Mouse (Mus musculus): ENCODE measurements around the gene Gm2035. TPM values are rescaled to one million over a fixed set of nuclear protein-coding genes. Genes with fewer than 3 reads are reported as not detected.
"Not testable (repeated sequence)": the region's sequence is repeated elsewhere in the genome, so short reads cannot be mapped to it uniquely, and the experiment has no call there.

The Gm2035 gene
- polyA plus RNA-seq (2012; rRNA removed), result not detected in 2 replicates
- polyA plus RNA-seq (2014; fragmentation: Nextera tagmentation; extraction: Ambion mirVana), result not detected in 2 replicates

GRCm38 (mm10) chr12:87919721-87920120 lies at the start of gene Gm2035:
Gene Gm2035 (minus strand): TSS chr12:87919857.
- H3K9me3 ChIP-seq (ENCODE audit: control insufficient read depth, low read length); H3K4me3 ChIP-seq (ENCODE audit: insufficient read depth in 1 of 2, low read depth in 2 of 2, low read length in 2 of 2); DNase-seq (ENCODE audit: low read depth in 3 of 3, low spot score in 3 of 3); H3K9ac ChIP-seq (replicated peaks); ATAC-seq (ENCODE audit: insufficient read depth); H3K36me3 ChIP-seq (replicated peaks; ENCODE audit: control insufficient read depth, insufficient read depth, low read depth); H3K4me1 ChIP-seq (replicated peaks; ENCODE audit: control insufficient read depth in 2 of 2, insufficient read depth in 2 of 2, low read length in 1 of 2); H3K27me3 ChIP-seq (ENCODE audit: control insufficient read depth, insufficient read depth, low read length); H3K4me2 ChIP-seq (ENCODE audit: low read depth); H3K27ac ChIP-seq: not testable (repeated sequence)
- 54% methylated on average over 2 of the region's 2 CpGs for WGBS (ENCODE audit: insufficient replicate concordance)

- not testable (repeated sequence) for DNase-seq (ENCODE audit: low read depth in 3 of 3, low spot score in 3 of 3); H3K27ac ChIP-seq; ATAC-seq (ENCODE audit: insufficient read depth); H3K9me3 ChIP-seq (ENCODE audit: control insufficient read depth, low read length); H3K4me2 ChIP-seq (ENCODE audit: low read depth); H3K27me3 ChIP-seq (ENCODE audit: control insufficient read depth, insufficient read depth, low read length); H3K9ac ChIP-seq (replicated peaks); H3K4me3 ChIP-seq (ENCODE audit: insufficient read depth in 1 of 2, low read depth in 2 of 2, low read length in 2 of 2); H3K36me3 ChIP-seq (replicated peaks; ENCODE audit: control insufficient read depth, insufficient read depth, low read depth); H3K4me1 ChIP-seq (replicated peaks; ENCODE audit: control insufficient read depth in 2 of 2, insufficient read depth in 2 of 2, low read length in 1 of 2)
- WGBS (ENCODE audit: insufficient replicate concordance), result 45% methylated on average over 2 of the region's 2 CpGs
Measured at GRCm38 (mm10) chr12:87953780-87954179, 34.1 kb upstream of the Gm2035 start, which contains the start of gene Gm2042. Gene Gm2042 (plus strand): TSS chr12:87954080.

- not testable (repeated sequence) for DNase-seq (ENCODE audit: low read depth in 3 of 3, low spot score in 3 of 3); ATAC-seq (ENCODE audit: insufficient read depth); H3K4me2 ChIP-seq (ENCODE audit: low read depth); H3K27ac ChIP-seq; H3K9ac ChIP-seq (replicated peaks); H3K36me3 ChIP-seq (replicated peaks; ENCODE audit: control insufficient read depth, insufficient read depth, low read depth); H3K4me1 ChIP-seq (replicated peaks; ENCODE audit: control insufficient read depth in 2 of 2, insufficient read depth in 2 of 2, low read length in 1 of 2); H3K4me3 ChIP-seq (ENCODE audit: insufficient read depth in 1 of 2, low read depth in 2 of 2, low read length in 2 of 2); H3K27me3 ChIP-seq (ENCODE audit: control insufficient read depth, insufficient read depth, low read length); H3K9me3 ChIP-seq (ENCODE audit: control insufficient read depth, low read length)
- 50% methylated on average over 1 of the region's 1 CpGs for WGBS (ENCODE audit: insufficient replicate concordance)
Measured at GRCm38 (mm10) chr12:87895070-87895469, 24.6 kb downstream of the Gm2035 start, which contains the start of gene Gm2022. Gene Gm2022 (plus strand): TSS chr12:87895370.

- not testable (repeated sequence) for H3K4me1 ChIP-seq (replicated peaks; ENCODE audit: control insufficient read depth in 2 of 2, insufficient read depth in 2 of 2, low read length in 1 of 2); H3K27ac ChIP-seq; H3K4me2 ChIP-seq (ENCODE audit: low read depth); H3K9me3 ChIP-seq (ENCODE audit: control insufficient read depth, low read length); H3K36me3 ChIP-seq (replicated peaks; ENCODE audit: control insufficient read depth, insufficient read depth, low read depth); H3K4me3 ChIP-seq (ENCODE audit: insufficient read depth in 1 of 2, low read depth in 2 of 2, low read length in 2 of 2); H3K27me3 ChIP-seq (ENCODE audit: control insufficient read depth, insufficient read depth, low read length); ATAC-seq (ENCODE audit: insufficient read depth); H3K9ac ChIP-seq (replicated peaks); DNase-seq (ENCODE audit: low read depth in 3 of 3, low spot score in 3 of 3)
- 56% methylated on average over 5 of the region's 5 CpGs for WGBS (ENCODE audit: insufficient replicate concordance)
Measured at GRCm38 (mm10) chr12:87873772-87874171, 45.9 kb downstream of the Gm2035 start, which contains the start of gene Gm2016. Gene Gm2016 (plus strand): TSS chr12:87874072.

Other genes starting within 250 kb of the Gm2035 start
- gene Gm21319, start 144.1 kb downstream of the Gm2035 start, polyA plus RNA-seq (2012; rRNA removed), result not detected in 2 replicates
- gene Gm21319, start 144.1 kb downstream of the Gm2035 start, polyA plus RNA-seq (2014; fragmentation: Nextera tagmentation; extraction: Ambion mirVana), result not detected in 2 replicates
- gene Gm21936, start 124.3 kb downstream of the Gm2035 start, polyA plus RNA-seq (2012; rRNA removed), result not detected in 2 replicates
- gene Gm21936, start 124.3 kb downstream of the Gm2035 start, polyA plus RNA-seq (2014; fragmentation: Nextera tagmentation; extraction: Ambion mirVana), result not detected in 2 replicates
- not detected in 2 replicates for gene BB287469, start 103.3 kb downstream of the Gm2035 start, polyA plus RNA-seq (2012; rRNA removed)
- gene BB287469, start 103.3 kb downstream of the Gm2035 start, polyA plus RNA-seq (2014; fragmentation: Nextera tagmentation; extraction: Ambion mirVana), result not detected in 2 replicates
- gene Gm2001, start 77.5 kb downstream of the Gm2035 start, polyA plus RNA-seq (2012; rRNA removed), result not detected in 2 replicates
- not detected in 2 replicates for gene Gm2001, start 77.5 kb downstream of the Gm2035 start, polyA plus RNA-seq (2014; fragmentation: Nextera tagmentation; extraction: Ambion mirVana)
- gene Gm2016, start 45.8 kb downstream of the Gm2035 start, polyA plus RNA-seq (2012; rRNA removed), result not detected in 2 replicates
- not detected in 2 replicates for gene Gm2016, start 45.8 kb downstream of the Gm2035 start, polyA plus RNA-seq (2014; fragmentation: Nextera tagmentation; extraction: Ambion mirVana)
- gene Gm2022, start 24.5 kb downstream of the Gm2035 start, polyA plus RNA-seq (2012; rRNA removed), result not detected in 2 replicates
- not detected in 2 replicates for gene Gm2022, start 24.5 kb downstream of the Gm2035 start, polyA plus RNA-seq (2014; fragmentation: Nextera tagmentation; extraction: Ambion mirVana)
- gene Gm2042, start 34.2 kb upstream of the Gm2035 start, polyA plus RNA-seq (2012; rRNA removed), result not detected in 2 replicates
- gene Gm2042, start 34.2 kb upstream of the Gm2035 start, polyA plus RNA-seq (2014; fragmentation: Nextera tagmentation; extraction: Ambion mirVana), result not detected in 2 replicates
- gene Gm2075, start 92.0 kb upstream of the Gm2035 start, polyA plus RNA-seq (2012; rRNA removed), result not detected in 2 replicates
- not detected in 2 replicates for gene Gm2075, start 92.0 kb upstream of the Gm2035 start, polyA plus RNA-seq (2014; fragmentation: Nextera tagmentation; extraction: Ambion mirVana)
- not detected in 2 replicates for gene Gm6803, start 98.9 kb upstream of the Gm2035 start, polyA plus RNA-seq (2012; rRNA removed)
- not detected in 2 replicates for gene Gm6803, start 98.9 kb upstream of the Gm2035 start, polyA plus RNA-seq (2014; fragmentation: Nextera tagmentation; extraction: Ambion mirVana)
- not detected in 2 replicates for gene Gm2056, start 107.1 kb upstream of the Gm2035 start, polyA plus RNA-seq (2012; rRNA removed)
- gene Gm2056, start 107.1 kb upstream of the Gm2035 start, polyA plus RNA-seq (2014; fragmentation: Nextera tagmentation; extraction: Ambion mirVana), result not detected in 2 replicates
- not detected in 2 replicates for gene Gm16368, start 163.8 kb upstream of the Gm2035 start, polyA plus RNA-seq (2012; rRNA removed)
- not detected in 2 replicates for gene Gm16368, start 163.8 kb upstream of the Gm2035 start, polyA plus RNA-seq (2014; fragmentation: Nextera tagmentation; extraction: Ambion mirVana)

Data from liver, embryonic 14.5 days (tissue).